Mouse (Mus musculus) liver, embryonic 14.5 days (tissue): Measurements from ENCODE around the gene Snapin. TPM values are rescaled to one million over a fixed set of nuclear protein-coding genes. Genes with fewer than 3 reads are reported as not detected.
A peak's percentile ranks its signal among the peaks of the same experiment; 100 is the strongest.

Experiments
- ATAC-seq: fragments of 200-750 bp; cut with Nextera tagmentation; 2 replicates; pipeline ENCODE4 v1.8.0; 2017; ENCODE audit warnings: moderate number of reproducible peaks, mild to moderate bottlenecking, moderate library complexity; ENCODE audit not compliant: insufficient read depth
- DNase-seq, 3 experiments: peaks; one replicate each; pipeline ENCODE4 v3.0.0-alpha.2; 2012 to 2013; ENCODE audit warnings: low read depth in 3 of 3, low spot score in 3 of 3
- H3K27ac ChIP-seq: fragments of 300-500 bp; sonication (generic); 2 replicates; pipeline ENCODE4 v1.5.1; 2014; ENCODE audit warnings: moderate library complexity, mild to moderate bottlenecking, control low read depth, inconsistent platforms
- H3K27me3 ChIP-seq: fragments of 300-500 bp; sonication (generic); 2 replicates; pipeline ENCODE4 v1.6.1; 2014; ENCODE audit warnings: mild to moderate bottlenecking, low read length, moderate library complexity; ENCODE audit not compliant: control insufficient read depth, insufficient read depth
- H3K36me3 ChIP-seq: fragments of 300-500 bp; sonication (generic); replicated peaks from 2 replicates; pipeline ENCODE4 v1.6.1; 2014; ENCODE audit warnings: low read depth; ENCODE audit not compliant: control insufficient read depth, insufficient read depth
- H3K4me1 ChIP-seq, 2 experiments: fragments of 200-500 bp in 1 of 2; fragments of 300-500 bp in 1 of 2; sonication (generic) in 1 of 2; replicated peaks; 2 replicates each; pipeline ENCODE4 v1.6.1; 2012 to 2014; ENCODE audit warnings: antibody characterized with exemption in 1 of 2, inconsistent platforms in 1 of 2, low read length in 1 of 2; ENCODE audit not compliant: control insufficient read depth in 2 of 2, insufficient read depth in 2 of 2
- H3K4me2 ChIP-seq: fragments of 300-500 bp; sonication (generic); 2 replicates; pipeline ENCODE4 v1.6.1; 2014; ENCODE audit warnings: low read depth, mild to moderate bottlenecking, control low read depth, moderate library complexity
- H3K4me3 ChIP-seq, 2 experiments: fragments of 200-500 bp in 1 of 2; fragments of 300-500 bp in 1 of 2; sonication (generic) in 1 of 2; 2 replicates each; pipeline ENCODE4 v1.5.1; 2012 to 2014; ENCODE audit warnings: low read depth in 2 of 2, low read length in 2 of 2, mild to moderate bottlenecking in 2 of 2, control low read depth in 1 of 2, inconsistent platforms in 1 of 2, moderate library complexity in 1 of 2; ENCODE audit not compliant: insufficient read depth in 1 of 2
- H3K9ac ChIP-seq: fragments of 300-500 bp; sonication (generic); replicated peaks from 2 replicates; pipeline ENCODE4 v1.6.1; 2014; ENCODE audit warnings: mild to moderate bottlenecking, control low read depth, moderate library complexity
- H3K9me3 ChIP-seq: fragments of 300-500 bp; sonication (generic); 2 replicates; pipeline ENCODE4 v1.6.1; 2016; ENCODE audit warnings: low read length, mixed read lengths; ENCODE audit not compliant: control insufficient read depth
- CTCF ChIP-seq: IDR thresholded peaks from 2 replicates; pipeline ENCODE4 v1.5.1; 2016; ENCODE audit warnings: antibody characterized with exemption, low read depth, control low read depth
- EP300 ChIP-seq: IDR thresholded peaks from 2 replicates; pipeline ENCODE4 v1.6.1; 2016; ENCODE audit warnings: antibody characterized with exemption, low read depth
- WGBS: fragments of 180-500 bp; shearing (Covaris S2); extraction: QIAGEN DNeasy Blood & Tissue Kit; methylation state at CpG from one replicate; pipeline ENCODE4 v1.1.7; 2014; ENCODE audit not compliant: insufficient replicate concordance; 5-methylcytosine and 5-hydroxymethylcytosine counted together
- polyA plus RNA-seq, 2 experiments: library from polyadenylated mRNA; depleted of rRNA in 1 of 2; stranded (reverse) in 1 of 2; unstranded in 1 of 2; fragments of >200 nt; fragmentation: Nextera tagmentation in 1 of 2; extraction: Ambion mirVana in 1 of 2; gene quantifications; 2 replicates each; pipeline versions ENCODE4 v1.2.1 to v1.2.3; 2012 to 2014

Snapin gene
- polyA plus RNA-seq, 2 experiments, result 9.3 to 17.0 TPM

DNA sequence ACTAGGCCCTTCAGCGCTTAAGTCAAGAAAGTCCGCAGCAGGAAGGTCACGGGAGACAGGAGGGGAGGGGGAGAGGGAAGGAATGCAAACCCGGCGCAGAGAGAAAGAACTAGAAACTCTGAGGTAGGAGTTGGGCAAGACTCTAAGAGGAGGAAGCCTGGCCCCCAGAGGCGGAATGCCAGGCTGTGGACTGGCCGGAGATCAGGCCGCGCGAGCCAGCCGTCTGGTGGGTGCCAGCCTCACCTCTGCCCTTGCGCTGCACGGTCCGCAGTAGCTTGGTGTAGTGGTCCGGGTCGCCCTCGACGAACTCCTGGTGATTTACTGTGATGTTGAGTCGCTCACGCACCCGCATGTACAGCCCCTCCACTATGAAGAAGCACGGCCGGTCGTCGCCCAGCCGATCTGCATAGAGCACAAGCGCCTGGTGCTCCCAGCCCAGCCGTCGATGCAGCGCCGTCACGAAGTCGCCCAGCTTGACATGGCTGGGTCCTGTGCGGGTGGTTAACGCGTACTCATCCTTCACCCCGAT lies 26.2 kb downstream of the Snapin start:
- peaks cover 0 to 2% of the 10 kb centered on the region in 2 experiments; a peak in 1 of 4 replicates for H3K4me1 ChIP-seq
- peaks cover 45% of the 10 kb centered on the region for H3K27me3 ChIP-seq
- peak overlapping the region; percentile 67 for H3K4me2 ChIP-seq
- H3K9me3 ChIP-seq, result no peaks in the 10 kb centered on the region
- ATAC-seq, result no peak
- peak overlapping the region; percentile 10 to 48; a peak in 3 of 4 replicates for H3K4me3 ChIP-seq
- no peak for DNase-seq
- no peak for TF ChIP-seq CTCF
- no peak for TF ChIP-seq EP300
- no peaks in the 10 kb centered on the region for H3K36me3 ChIP-seq
- WGBS, result 15% methylated on average over 37 of the region's 37 CpGs
- no peak overlapping the region for H3K27ac ChIP-seq
- no peak overlapping the region for H3K9ac ChIP-seq

DNA sequence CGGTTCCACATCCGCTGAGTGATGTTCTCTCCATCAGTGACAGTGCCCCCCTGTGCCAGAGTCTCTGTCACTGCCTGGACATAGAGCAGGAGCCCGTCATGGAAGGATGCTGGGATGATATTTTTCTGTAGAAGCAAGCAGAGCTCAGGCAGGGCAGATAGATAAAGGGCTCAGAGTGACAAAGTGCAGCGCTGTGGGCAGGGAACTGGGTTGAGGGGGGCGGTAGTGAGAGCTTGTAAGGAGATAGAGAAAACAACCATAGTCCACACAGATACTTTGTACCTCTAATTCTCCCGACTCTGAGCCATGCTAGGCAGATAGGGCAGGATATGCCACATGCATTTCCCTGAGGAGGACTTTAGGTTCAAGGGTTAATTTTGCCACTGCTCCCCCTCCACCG lies 28.3 kb downstream of the Snapin start:
- 22% methylated on average over 7 of the region's 7 CpGs for WGBS
- H3K9me3 ChIP-seq, result no peaks in the 10 kb centered on the region
- no peaks in the 10 kb centered on the region for H3K36me3 ChIP-seq
- H3K4me3 ChIP-seq, result no peak overlapping the region
- H3K27me3 ChIP-seq, result peaks cover 45% of the 10 kb centered on the region
- no peak overlapping the region for H3K4me2 ChIP-seq
- no peak for DNase-seq
- no peak for ATAC-seq
- no peak overlapping the region for H3K9ac ChIP-seq
- peaks cover 0 to 2% of the 10 kb centered on the region in 2 experiments; a peak in 1 of 4 replicates for H3K4me1 ChIP-seq
- TF ChIP-seq CTCF, result no peak
- no peak for TF ChIP-seq EP300
- H3K27ac ChIP-seq, result no peak overlapping the region

DNA sequence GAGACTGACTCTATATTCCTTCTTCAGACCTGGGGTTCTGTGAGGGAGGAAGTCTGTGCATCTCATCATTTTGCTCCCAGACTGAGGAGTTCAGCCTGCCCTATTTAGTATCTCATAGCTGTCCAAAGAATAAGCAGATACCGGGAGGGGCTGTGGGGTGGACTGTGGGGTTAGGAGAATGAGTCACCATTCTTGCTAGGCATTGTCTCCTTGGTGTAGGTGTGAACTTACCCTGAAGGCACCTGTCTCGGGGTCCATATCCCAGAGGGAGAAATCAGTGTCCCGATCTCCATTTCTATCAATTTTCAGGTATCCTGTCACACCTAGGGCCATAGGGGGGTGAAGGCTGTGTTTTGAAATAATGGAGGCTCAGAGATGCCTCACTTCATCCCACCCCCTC lies 28.9 kb downstream of the Snapin start:
- TF ChIP-seq CTCF, result no peak
- no peak for TF ChIP-seq EP300
- DNase-seq (no peak), ATAC-seq (no peak)
- Histone ChIP-seq H3K4me3 (no peak overlapping the region), H3K36me3 (no peaks in the 10 kb centered on the region), H3K9me3 (no peaks in the 10 kb centered on the region), H3K4me2 (no peak overlapping the region), H3K4me1 (peaks cover 0 to 2% of the 10 kb centered on the region in 2 experiments; a peak in 1 of 4 replicates), H3K27ac (no peak overlapping the region), H3K9ac (no peak overlapping the region), H3K27me3 (peaks cover 45% of the 10 kb centered on the region)
- 62% methylated on average over 3 of the region's 3 CpGs for WGBS

DNA sequence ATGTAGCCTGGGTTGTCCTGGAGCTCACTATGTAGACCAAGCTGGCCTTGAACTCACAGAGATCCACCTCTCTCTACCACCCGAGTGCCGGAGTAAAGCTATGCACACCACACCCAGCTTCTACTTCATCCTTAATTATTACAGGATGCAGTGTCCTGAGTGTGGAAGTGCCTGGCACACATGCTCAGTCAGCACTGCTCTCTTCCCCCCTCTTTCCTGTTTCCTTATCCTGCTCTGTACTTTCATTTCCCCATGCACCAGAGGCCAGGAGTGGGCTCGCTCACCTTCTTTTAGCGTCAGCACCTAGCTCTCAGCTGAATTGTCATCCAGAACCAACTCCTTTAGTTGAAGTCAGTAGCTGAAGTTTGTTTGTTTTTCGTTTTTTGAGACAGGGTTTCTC lies 30.5 kb downstream of the Snapin start:
- H3K27me3 ChIP-seq, result peaks cover 29% of the 10 kb centered on the region
- no peak overlapping the region for H3K9ac ChIP-seq
- H3K4me3 ChIP-seq, result no peak overlapping the region
- 52% methylated on average over 5 of the region's 5 CpGs for WGBS
- no peaks in the 10 kb centered on the region for H3K36me3 ChIP-seq
- no peaks in the 10 kb centered on the region for H3K9me3 ChIP-seq
- TF ChIP-seq EP300 (no peak), CTCF (no peak)
- DNase-seq (no peak), ATAC-seq (no peak)
- no peaks in the 10 kb centered on the region for H3K4me1 ChIP-seq
- H3K27ac ChIP-seq, result no peak overlapping the region
- no peak overlapping the region for H3K4me2 ChIP-seq

DNA sequence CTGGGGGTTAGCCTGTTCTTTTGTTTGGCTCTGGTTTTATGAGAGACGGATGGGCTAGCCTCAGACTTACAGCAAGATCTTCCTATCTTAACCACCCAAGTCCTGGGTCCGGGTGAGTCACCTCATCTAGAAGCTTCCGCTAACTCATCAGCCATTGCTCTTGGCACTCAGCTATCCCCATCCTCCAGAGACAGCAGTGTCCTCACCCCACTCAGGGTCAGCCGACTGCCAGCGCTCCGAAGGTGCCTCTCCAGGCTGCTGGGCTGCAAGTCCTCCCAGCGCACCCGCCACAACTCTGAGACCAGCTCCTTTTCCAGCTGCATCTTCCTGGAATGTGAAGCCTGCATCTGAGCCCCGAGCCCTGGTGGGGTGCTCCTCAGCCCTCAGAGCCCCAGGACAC lies 31.1 kb downstream of the Snapin start:
- Histone ChIP-seq H3K4me1 (no peaks in the 10 kb centered on the region), H3K27me3 (peaks cover 23% of the 10 kb centered on the region), H3K4me2 (no peak overlapping the region), H3K9ac (no peak overlapping the region), H3K4me3 (no peak overlapping the region), H3K36me3 (no peaks in the 10 kb centered on the region), H3K27ac (no peak overlapping the region), H3K9me3 (no peaks in the 10 kb centered on the region)
- DNase-seq, result no peak
- WGBS, result 73% methylated on average over 9 of the region's 9 CpGs
- TF ChIP-seq CTCF (no peak), EP300 (no peak)
- ATAC-seq, result no peak
